Mouse (Mus musculus): Measurements from ENCODE around the gene Arl15.

The Arl15 gene

DNA sequence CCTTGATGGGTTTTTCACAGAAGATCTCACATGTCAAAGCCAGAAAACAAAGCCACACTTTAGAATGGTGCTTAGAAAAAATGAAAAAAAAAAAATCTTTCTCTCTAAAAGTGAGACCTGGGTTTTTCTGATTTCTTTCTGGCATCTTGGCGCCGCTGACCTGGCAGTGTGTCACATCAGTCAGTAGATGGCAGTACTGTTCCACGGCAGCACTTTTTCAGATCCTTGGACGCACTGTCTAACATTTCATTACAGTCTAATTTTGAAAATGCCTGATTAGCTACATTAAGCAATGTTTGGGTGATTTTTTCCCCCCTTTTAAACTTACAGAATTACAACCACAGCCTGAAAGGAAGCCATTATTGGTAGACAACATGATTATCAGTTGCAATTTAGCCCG is 83.1 kb downstream of the Arl15 start:
- no peak for DNase-seq

DNA sequence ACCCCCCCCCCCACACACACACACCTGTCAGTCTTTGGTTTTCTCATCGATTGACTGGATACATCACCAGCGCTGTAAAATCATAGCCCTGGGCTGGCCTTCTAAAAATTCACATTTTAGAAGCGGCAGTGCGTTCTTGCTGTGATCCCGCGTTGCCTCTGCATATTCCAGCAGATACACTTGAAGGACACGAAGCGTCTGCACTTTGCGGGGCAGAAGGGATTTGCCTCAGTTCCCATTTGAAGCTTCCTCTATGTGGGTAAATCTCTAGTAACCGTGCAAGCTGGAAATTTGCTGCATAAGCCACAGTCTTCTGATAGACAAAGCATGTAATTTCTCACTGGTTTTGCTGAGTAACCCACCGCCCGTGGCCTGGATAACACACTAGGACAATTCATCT is 84.3 kb downstream of the Arl15 start:
- no peak for DNase-seq

DNA sequence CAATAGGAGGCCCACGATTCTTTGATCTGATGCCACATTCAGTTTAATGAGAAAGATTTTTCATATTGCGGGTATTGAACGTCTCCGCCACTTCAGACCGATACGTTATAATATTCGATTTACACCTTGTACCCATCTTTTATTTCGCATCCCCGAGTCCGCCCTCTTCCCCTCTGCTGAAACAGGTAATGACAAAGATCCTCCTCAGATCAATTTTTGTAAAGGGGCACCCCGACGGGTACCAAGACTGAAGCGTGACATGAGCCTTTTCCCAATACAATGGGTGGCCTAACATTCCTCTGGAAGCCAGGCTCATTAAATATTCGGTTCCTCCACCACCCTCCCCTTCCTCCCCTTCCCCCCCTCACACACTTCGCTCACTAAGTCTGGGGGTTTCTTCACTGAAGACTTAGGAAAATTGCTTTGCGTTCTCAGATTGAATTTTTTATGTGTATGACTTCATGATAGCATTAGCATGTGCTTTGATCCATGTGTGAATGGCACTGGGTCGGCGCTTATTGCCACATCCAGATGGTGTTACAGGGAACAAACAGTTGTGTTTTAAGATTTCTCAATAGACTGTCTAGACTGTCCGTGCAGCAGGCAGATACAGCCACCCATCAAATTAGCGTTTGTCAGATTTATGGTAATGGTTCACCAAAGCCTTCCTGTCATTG is 85.5 kb downstream of the Arl15 start:
- no peak for DNase-seq

DNA sequence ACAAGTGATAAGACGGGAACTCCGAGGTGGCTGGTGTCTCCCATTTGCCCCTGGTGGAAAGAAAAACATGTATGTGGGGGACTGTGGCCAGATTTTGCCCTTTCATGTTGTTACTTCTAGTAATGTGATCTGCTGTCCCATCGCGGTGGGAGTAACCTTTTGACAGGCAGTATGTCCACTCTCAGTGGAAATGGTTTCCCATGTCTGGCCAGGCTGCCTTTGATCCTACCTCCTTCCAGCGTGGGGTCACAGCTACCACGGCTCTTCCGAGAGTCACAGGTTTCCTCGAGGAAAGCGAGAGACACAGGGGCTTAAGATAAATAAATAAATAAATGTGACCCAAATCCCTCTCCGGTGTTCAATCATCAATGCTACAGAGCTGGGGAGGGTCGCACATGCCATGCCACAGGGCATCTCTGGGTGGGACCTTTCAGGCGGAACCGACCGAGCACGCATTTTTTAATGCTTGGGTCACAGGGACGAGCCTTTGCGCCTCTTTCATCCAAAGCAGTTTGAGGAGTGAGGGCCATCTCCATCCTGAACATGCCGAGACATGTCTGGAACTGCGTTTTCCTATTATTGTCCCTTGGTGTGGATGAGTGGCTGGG is 86.4 kb downstream of the Arl15 start:
- no peak for DNase-seq

DNA sequence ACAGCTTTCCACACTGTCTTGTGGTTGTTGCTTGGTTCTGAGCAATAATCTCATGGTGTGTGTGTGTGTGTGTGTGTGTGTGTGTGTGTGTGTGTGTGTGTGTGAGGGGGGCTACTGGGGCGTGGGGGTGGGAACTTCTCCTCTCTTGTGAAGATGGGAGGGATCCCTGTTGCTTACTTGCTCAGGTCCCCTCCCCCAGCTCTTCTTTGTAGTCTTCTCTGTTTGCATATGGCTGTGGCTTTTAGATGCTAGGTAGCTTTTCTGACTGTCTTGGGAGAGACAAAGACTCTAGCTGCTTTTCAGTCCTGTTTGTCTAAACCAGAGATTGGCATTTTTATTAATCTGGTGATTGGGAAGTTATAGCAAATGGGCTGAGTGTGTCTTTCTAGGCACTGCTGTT is 88.7 kb downstream of the Arl15 start:
- DNase-seq = no peak

DNA sequence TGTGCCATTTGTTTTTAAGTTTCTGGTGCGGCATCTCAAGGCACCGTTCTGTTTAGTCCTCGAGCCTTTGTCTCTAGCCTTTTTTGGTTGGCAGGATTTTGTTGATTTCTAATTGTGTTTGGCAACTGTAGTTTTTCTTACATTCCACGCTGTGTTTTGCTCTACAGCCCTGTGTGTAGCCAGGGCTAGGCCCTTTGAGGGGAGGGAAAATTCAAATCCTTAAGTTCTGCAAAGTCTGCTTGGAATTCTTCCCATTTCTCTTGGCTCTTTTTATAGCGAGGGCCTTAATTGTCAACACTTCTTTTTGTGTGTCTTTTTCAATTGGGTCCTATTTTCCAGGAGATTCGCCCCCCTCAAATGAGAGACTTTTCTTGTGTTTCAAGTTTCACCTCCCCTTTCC is 92.8 kb downstream of the Arl15 start:
- DNase-seq = no peak

DNA sequence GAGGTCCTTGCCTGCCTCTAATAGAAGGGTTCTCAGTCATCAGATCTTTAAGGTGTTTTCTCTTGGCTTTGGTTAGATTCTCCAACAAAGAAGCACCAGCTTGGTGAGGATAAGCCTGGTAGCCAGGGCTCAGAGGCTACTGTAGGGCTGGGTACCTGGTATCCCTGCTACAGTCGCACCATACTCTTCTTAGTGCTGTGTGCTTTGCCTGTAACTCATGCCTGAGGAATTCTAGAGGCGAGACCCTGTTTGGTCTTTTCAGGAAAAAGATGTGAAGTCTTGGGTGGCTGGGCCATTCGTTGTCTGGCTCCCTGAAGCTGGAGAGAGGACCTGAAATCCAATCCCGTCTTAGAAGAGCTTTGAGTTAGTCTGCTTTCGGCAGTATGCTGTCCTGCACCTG is 93.8 kb downstream of the Arl15 start:
- no peak for DNase-seq

DNA sequence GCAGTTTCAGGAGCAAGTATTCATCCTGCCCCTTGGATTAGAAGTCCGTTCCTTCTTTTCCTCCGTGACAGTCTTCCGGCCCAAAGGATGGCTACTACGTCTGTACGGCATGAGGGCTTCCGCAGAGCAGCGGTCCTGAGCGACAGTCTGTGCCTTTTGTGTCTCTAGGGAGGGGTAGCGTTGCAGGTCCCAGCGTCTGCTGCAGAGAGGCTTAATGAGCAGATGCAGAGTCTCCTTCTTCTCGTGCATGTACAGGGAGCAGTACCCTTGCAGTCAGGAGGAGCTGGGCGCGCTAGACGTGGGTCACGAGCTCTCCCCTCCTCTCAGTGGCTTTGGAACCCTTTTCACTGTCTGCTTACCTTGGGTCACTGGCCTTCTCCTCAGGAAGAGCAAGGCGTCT is 94.4 kb downstream of the Arl15 start:
- no peak for DNase-seq

DNA sequence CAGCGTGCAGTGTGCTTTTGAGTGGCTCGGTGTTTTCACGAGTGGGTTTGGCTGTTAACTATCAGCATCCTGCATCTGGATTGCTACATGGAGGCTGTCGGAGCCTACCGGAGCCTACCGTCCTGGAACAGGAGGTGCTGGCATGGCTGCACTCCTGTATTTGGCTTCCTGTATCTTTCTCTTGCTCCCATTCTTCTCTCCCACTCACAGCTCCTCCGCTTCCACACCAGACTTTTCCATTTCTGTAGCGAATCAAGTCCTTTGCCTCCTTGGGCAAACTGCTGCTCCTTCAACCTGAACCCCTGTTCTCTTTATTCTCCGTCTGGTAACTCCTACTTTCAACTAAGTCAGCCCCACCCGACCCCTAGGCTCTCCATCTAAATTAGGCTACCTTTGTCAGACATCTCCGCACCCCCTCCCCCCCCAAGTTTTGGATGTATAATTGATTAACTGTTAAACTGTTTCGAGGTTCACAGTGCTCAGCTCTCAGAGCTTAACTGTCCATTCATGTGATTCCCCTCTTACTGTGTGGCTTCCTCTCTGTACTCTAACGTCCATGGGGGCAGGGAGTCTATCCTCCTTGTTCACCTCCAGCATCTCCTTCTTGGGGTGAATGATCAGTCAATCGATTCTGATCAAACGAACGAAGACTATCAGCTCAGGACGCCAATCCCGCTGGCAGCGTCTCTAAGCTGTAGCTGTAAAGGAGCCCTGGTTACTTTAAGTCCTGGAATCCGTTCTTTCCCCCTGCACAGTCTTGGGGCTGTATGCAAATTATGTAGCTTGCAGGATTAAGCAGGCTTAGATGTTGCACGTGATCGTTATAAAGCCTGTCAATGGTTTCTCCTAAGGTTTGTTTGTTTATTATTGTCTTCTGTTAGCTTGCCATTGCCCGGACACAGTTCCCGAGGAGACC is 95.1 kb downstream of the Arl15 start:
- DNase-seq = no peak

DNA sequence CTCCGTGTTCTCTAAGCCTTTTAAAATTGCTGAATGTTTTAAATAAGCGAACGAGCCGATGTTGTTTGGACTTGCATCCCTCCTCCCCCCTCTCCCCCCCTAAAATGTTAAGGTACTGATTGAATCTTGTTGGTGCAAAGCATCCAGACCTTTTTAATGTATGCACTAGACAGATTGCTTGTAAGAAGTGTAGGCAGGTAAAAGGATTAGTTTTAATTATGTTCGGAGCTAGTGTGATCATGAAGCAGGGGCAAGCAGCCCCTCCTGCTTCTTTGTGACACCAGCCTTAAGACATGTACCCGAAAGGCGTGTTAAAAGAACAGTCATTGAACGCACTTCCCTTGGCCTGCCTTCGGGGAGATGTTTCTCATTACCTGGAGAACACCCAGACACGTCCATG is 102.4 kb downstream of the Arl15 start:
- no peak for DNase-seq

DNA sequence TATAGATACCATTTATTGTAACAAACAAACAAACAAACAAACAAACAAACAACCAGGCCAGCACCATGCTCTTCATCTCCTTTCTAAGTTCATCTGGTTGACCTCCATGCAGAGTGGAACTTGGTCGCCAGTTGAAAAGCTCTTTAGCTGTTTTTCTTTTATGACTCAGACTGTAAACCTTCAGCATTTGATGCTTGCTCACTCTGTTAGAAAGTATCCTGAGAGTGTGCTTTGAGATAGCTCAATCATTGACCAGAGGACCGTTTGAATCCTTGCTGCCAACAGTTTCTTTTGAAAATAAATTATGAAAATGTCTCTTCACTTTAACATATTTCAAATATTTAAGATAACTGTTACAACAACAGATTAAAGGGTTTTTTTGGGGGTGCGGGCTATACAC is 103.2 kb downstream of the Arl15 start:
- no peak for DNase-seq

DNA sequence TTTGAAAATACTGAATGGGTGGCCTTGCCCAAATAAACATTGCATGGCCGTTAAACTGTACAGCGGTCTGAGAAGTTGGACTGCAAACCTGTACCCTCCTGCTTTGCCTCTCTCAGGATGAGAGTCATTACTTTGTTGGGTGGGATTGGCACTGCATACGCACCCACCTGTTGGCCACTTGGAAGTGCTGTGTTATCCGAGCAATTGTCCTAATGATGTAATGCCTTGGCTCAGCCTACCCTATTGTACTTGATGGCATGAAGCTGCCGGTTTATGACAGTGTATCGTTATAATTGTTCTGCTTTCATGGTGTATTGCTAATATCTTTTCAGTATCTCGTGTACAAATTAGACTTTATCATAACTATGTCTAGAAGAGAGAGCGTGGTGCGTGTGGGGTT is 103.6 kb downstream of the Arl15 start:
- DNase-seq = no peak

DNA sequence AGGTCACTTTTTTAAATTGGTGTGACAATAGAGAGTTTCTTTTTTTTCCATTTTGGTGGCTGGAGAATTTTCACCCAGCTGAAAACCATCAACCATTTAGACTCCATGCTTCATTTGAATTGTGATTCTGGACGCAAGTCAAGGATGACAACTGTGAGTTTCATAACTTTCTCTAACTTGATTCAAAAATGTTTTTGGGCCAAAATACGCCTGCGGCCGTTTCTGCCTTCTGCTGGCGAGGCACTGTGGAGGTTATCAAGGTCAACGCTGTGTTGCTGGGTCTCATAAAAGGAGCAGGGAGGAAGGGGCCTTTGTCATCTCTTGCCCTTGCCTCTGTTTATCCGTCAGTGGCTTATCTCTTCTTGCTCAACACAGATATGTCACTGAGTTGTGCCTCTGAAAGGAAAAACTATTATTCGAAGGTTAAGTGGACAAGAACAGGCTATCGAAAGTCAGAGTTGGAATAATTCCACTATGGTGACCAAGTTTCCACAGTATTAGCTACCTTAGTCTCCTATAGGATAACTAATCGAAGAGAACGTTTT is 106.8 kb downstream of the Arl15 start:
- peak; percentile 46 for DNase-seq

DNA sequence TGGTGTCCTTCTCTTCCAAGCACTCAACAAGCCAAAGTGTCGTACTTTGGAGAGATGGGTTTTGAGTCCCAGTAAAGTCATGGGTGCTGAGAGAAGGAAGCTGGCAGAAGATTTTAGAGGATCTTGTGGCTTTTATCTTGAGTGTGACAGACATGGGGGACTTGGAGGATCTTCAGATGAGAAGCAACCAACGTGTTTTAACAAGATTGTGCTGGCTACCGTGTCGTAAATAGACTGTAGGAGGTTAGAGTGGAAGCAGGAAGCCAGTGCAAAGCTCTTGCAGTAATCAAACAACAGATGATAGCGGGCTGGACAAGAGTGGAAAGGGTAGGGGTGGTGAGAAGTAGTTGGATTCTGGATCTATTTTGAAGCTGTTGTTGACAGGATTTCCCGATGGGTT is 109.0 kb downstream of the Arl15 start:
- no peak for DNase-seq

DNA sequence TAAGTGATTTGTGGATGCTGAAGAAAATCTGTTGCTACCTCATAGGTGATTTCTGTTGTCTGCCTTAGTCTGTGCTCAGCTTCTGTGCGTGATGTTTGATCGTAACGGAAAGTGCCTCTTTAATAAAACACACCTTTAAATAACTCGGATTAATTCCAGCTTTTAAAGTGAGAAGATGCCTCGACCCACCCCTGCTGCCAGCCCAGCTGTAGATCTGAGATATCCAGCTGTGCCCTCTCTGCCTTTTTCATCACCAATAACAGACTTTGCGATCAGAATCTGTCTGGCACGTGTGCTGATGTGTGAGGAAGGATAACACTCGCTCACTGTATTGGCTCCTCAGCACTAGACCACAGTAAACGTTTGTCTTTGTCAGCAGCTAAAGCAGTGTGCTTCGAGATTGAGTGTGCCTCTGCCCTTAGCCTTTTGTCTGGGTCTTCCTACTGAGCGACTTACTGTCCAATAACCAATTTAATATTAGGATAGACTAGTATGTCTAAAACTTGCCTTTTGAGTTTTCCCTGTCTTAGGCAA is 117.7 kb downstream of the Arl15 start:
- no peak for DNase-seq

DNA sequence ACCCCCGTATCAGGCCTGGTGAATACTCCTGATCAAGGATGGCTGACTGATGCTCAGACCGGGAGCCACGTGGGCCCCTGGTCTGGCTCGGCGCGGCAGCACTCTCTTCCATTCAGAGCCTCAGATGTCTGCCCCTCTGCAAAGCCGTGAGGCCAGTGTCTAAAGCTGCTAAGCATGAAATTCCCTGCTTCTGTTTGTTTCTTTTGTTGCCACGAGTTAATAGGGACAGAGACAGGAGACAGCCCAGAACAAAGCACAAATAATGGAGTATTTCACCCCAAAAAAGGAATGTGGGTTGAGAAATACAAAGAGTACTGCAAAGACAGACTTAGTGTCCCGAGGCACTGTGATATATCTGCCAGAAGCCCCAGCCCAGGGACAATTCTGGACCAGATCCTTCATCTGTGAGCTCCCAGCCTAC is 120.3 kb downstream of the Arl15 start:
- no peak for DNase-seq

DNA sequence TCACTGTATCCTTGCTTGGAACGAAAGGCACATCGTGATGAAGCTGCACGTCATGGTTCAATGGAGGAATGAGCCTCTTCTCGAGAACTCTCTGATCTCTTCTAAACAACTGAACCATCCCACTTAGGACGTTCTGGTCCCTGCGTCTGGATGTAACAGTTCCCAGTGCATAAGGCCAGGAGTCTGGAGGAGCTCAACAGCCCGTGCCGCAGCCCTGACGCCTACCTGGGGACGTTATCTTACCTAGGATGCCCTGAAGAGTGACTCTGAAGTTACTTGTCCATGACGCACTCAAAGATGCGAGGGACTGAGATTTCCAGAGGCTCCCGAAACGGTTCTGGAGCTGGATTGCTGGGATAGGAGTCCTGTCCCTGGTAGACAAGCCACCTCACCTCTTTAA is 121.4 kb downstream of the Arl15 start:
- DNase-seq = no peak

DNA sequence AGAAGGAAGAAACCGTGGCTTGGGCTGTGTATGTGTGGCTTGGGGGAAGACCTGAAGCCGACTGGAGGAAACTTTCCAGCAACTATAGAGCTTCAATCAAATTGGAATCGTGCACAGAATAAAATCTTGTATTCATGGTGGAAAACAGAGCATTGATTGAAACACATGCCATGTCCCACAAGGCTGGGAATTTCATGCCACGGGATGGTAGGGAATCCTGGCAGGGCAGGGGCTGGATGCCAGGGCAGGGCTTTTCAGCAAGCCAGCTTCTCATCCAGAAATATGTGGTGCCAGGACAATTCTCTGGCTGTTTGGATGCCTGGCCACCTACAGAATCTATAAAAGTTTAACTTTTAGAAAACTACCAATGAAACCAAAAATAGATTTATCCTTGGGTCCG is 122.5 kb downstream of the Arl15 start:
- no peak for DNase-seq

DNA sequence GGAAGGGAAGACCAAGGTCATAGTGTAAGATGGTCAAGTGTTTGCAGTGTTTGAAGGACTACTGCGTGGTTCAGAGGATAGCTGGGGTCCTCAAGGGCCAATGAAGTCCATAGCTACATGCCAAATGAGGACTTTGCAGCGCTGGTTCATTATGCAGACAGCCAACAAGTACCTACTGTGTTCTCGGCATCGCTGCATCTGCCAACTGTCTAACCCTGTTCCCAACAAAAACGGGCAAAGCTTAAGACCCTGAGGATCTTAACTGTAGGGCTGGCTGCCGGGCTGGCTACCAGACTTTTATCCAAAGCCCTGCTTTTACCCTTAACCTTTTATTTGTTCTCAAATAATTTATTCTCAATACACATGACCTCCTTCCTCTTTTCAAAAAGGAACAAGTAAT is 123.1 kb downstream of the Arl15 start:
- no peak for DNase-seq

DNA sequence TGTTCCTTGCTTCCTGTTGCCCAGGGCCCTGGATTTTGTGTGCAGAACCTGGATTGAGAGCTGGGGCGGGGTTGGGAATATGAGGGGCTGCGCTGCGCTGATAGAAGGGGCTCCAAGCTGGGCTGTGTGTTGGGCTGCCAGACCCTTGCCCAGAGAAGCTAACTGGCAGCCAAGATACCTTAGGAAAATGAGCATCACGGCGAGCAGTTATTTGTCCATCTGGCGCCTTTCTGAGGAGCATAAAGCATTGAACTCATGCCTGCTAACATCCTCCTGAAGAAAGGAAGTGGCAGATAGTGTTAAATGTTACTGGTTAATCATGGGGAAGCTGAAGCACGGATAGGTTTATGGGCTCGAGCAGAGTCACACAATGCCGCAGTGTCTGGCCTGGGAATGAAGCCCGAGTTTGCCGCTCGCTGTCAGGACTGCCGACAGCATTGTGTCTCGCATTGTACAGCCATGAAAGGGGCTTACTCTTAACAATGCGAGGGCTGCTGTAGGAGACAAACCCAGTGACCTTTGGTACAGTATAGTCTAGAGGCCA is 123.6 kb downstream of the Arl15 start:
- DNase-seq = no peak

DNA sequence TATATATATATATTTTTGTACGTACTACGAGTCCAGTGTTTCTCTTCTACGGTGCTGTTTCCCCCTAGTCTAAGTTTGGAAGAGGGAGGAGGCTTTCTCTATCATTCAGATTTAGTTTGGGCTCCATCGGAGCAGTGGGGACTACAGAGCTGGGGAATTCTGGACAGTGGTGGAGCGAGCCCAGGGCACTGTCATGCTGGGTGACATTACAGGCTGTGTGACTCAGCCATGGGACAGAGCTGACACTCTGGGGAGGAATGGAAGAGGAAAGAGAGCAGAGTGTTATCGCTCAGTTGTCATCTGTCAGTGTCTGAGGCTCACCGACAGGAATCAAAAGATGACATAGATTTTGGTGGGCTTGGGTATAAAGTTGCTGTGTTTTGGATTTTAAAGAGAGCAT is 124.4 kb downstream of the Arl15 start:
- no peak for DNase-seq

DNA sequence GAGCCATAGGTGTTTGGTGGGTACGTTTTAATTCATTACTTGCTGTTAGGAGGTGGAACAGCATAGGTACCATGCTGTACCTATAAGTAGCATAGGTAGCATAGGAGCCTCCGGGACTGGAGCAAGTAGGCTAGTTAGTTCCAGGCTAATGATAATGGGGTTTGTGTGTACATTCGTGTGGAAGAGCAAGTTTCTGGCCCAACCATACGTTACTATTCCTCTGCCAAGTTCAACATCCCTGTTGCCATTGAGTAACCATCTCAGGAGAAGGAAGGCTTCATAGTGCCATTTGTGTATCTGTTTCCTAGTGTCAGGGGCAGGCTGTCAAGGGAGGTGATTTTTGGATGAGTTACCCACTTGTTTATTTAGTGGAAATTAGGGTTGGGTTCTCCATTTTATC is 141.4 kb downstream of the Arl15 start:
- no peak for DNase-seq

DNA sequence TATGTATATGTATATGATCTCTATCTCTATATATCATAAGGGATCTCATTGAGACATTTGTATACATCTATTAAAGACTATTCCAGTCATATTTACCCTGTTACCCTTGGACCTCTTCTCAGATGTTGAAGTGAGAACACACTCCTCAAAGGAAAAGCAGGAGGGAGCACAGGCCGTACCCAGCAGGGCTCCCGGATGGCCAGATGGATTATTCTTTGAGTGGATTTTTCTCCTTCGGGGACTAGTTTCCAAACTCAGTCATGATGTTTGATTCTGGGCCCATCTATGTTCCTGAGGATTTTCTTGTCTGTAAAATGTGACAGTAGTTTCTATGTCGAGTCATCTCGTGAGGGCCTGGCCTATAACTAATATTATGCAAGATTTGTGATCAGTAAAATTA is 142.9 kb downstream of the Arl15 start:
- DNase-seq = no peak
